Mouse (Mus musculus) embryonic facial prominence, embryonic 11.5 days (tissue): ENCODE results near the gene Carmil1. TPM values are rescaled to one million over a fixed set of nuclear protein-coding genes. Genes with fewer than 3 reads are reported as not detected.
A peak's percentile ranks its signal among the peaks of the same experiment; 100 is the strongest.

Source experiments
- ATAC-seq: fragments of 200-750 bp; cut with Nextera tagmentation; replicated peaks from 2 replicates; pipeline ENCODE4 v1.8.0; 2017; ENCODE audit warnings: low read depth; ENCODE audit not compliant: insufficient number of reproducible peaks, low FRiP score, low TSS enrichment
- DNase-seq: peaks from one replicate; pipeline ENCODE4 v3.0.0-alpha.2; 2015; ENCODE audit warnings: low spot score
- H3K27ac ChIP-seq: fragments of 300-500 bp; sonication (generic); replicated peaks from 2 replicates; pipeline ENCODE4 v1.5.1; 2014; ENCODE audit warnings: mild to moderate bottlenecking, low read depth, low read length, control low read depth
- H3K27me3 ChIP-seq: fragments of 300-500 bp; sonication (generic); 2 replicates; pipeline ENCODE4 v1.6.1; 2014; ENCODE audit warnings: mild to moderate bottlenecking, low read length, moderate library complexity, mixed read lengths; ENCODE audit not compliant: control insufficient read depth, insufficient read depth
- H3K36me3 ChIP-seq: fragments of 300-500 bp; sonication (generic); replicated peaks from 2 replicates; pipeline ENCODE4 v1.6.1; 2014; ENCODE audit warnings: low read depth, mild to moderate bottlenecking, low read length, moderate library complexity, mixed read lengths; ENCODE audit not compliant: control insufficient read depth, insufficient read depth
- H3K4me1 ChIP-seq: fragments of 300-500 bp; sonication (generic); 2 replicates; pipeline ENCODE4 v1.6.1; 2014; ENCODE audit warnings: low read length, mixed read lengths; ENCODE audit not compliant: control insufficient read depth, insufficient read depth
- H3K4me2 ChIP-seq: fragments of 300-500 bp; sonication (generic); 2 replicates; pipeline ENCODE4 v1.6.1; 2014; ENCODE audit warnings: low read depth, mild to moderate bottlenecking, control low read depth, low read length, moderate library complexity
- H3K4me3 ChIP-seq: fragments of 300-500 bp; sonication (generic); 2 replicates; pipeline ENCODE4 v1.5.1; 2014; ENCODE audit warnings: low read depth, low read length, control low read depth
- H3K9ac ChIP-seq: fragments of 300-500 bp; sonication (generic); replicated peaks from 2 replicates; pipeline ENCODE4 v1.6.1; 2014; ENCODE audit warnings: mild to moderate bottlenecking, control low read depth, low read length
- H3K9me3 ChIP-seq: fragments of 300-500 bp; sonication (generic); replicated peaks from 2 replicates; pipeline ENCODE4 v1.6.1; 2016; ENCODE audit warnings: mild to moderate bottlenecking, low read length, inconsistent platforms, mixed read lengths; ENCODE audit not compliant: control insufficient read depth
- WGBS: fragments of 180-500 bp; shearing (Covaris S2); extraction: QIAGEN DNeasy Blood & Tissue Kit; methylation state at CpG from one replicate; pipeline ENCODE4 v1.1.7; 2014; 5-methylcytosine and 5-hydroxymethylcytosine counted together
- polyA plus RNA-seq: library from polyadenylated mRNA; unstranded; fragments of >200 nt; fragmentation: Nextera tagmentation; extraction: Ambion mirVana; gene quantifications from 2 replicates; pipeline ENCODE4 v1.2.1, GENCODE M21; 2014

Carmil1 gene
- polyA plus RNA-seq, 1 experiment from 2014 or later, result 25.0 TPM

GRCm38 (mm10) chr13:24092073-24092472 lies 188.5 kb downstream of the Carmil1 start:
- WGBS, result 93% methylated on average over 5 of the region's 5 CpGs
- Histone ChIP-seq H3K4me3 (no peak overlapping the region), H3K9ac (no peak overlapping the region), H3K4me1 (no peaks in the 10 kb centered on the region), H3K27me3 (no peaks in the 10 kb centered on the region), H3K36me3 (no peaks in the 10 kb centered on the region), H3K27ac (no peak overlapping the region), H3K4me2 (no peak overlapping the region), H3K9me3 (no peaks in the 10 kb centered on the region)
- ATAC-seq (no peak), DNase-seq (no peak)

- 80% methylated on average over 4 of the region's 4 CpGs for WGBS
- Histone ChIP-seq H3K4me1 (no peaks in the 10 kb centered on the region), H3K27ac (no peak overlapping the region), H3K27me3 (no peaks in the 10 kb centered on the region), H3K4me3 (no peak overlapping the region), H3K4me2 (no peak overlapping the region), H3K9ac (no peak overlapping the region), H3K36me3 (no peaks in the 10 kb centered on the region), H3K9me3 (no peaks in the 10 kb centered on the region)
- no peak for ATAC-seq
- no peak for DNase-seq
Measured at GRCm38 (mm10) chr13:24082153-24082552, 198.4 kb downstream of the Carmil1 start.

- no peak for ATAC-seq
- no peak overlapping the region for H3K9ac ChIP-seq
- DNase-seq, result no peak
- H3K4me1 ChIP-seq, result no peaks in the 10 kb centered on the region
- no peak overlapping the region for H3K27ac ChIP-seq
- WGBS, result 87% methylated on average over 7 of the region's 7 CpGs
- no peaks in the 10 kb centered on the region for H3K36me3 ChIP-seq
- no peaks in the 10 kb centered on the region for H3K9me3 ChIP-seq
- H3K4me3 ChIP-seq, result no peak overlapping the region
- H3K4me2 ChIP-seq, result no peak overlapping the region
- no peaks in the 10 kb centered on the region for H3K27me3 ChIP-seq
Measured at GRCm38 (mm10) chr13:24081698-24082097, 198.9 kb downstream of the Carmil1 start.

- no peak overlapping the region for H3K4me3 ChIP-seq
- WGBS, result 95% methylated on average over 10 of the region's 10 CpGs
- no peak for DNase-seq
- no peaks in the 10 kb centered on the region for H3K36me3 ChIP-seq
- no peaks in the 10 kb centered on the region for H3K27me3 ChIP-seq
- no peaks in the 10 kb centered on the region for H3K9me3 ChIP-seq
- H3K9ac ChIP-seq, result no peak overlapping the region
- ATAC-seq, result no peak
- H3K27ac ChIP-seq, result no peak overlapping the region
- no peak overlapping the region for H3K4me2 ChIP-seq
- H3K4me1 ChIP-seq, result no peaks in the 10 kb centered on the region
Measured at GRCm38 (mm10) chr13:24072588-24072987, 208.0 kb downstream of the Carmil1 start.

GRCm38 (mm10) chr13:24067553-24067952 lies 213.0 kb downstream of the Carmil1 start:
- no peaks in the 10 kb centered on the region for H3K9me3 ChIP-seq
- no peak overlapping the region for H3K9ac ChIP-seq
- H3K4me1 ChIP-seq, result no peaks in the 10 kb centered on the region
- 68% methylated on average over 8 of the region's 8 CpGs for WGBS
- no peak overlapping the region for H3K4me3 ChIP-seq
- ATAC-seq, result no peak
- no peaks in the 10 kb centered on the region for H3K27me3 ChIP-seq
- peak; percentile 53 for DNase-seq
- H3K4me2 ChIP-seq, result no peak overlapping the region
- no peak overlapping the region for H3K27ac ChIP-seq
- no peaks in the 10 kb centered on the region for H3K36me3 ChIP-seq

- 81% methylated on average over 1 of the region's 1 CpGs for WGBS
- no peak overlapping the region for H3K9ac ChIP-seq
Measured at GRCm38 (mm10) chr13:24065536-24065935, 215.1 kb downstream of the Carmil1 start.

GRCm38 (mm10) chr13:24062770-24063169 lies 217.8 kb downstream of the Carmil1 start:
- H3K27ac ChIP-seq, result no peak overlapping the region
- no peaks in the 10 kb centered on the region for H3K9me3 ChIP-seq
- no peak overlapping the region for H3K4me3 ChIP-seq
- H3K9ac ChIP-seq, result no peak overlapping the region
- WGBS, result 40% methylated on average over 4 of the region's 4 CpGs
- H3K4me1 ChIP-seq, result no peaks in the 10 kb centered on the region
- ATAC-seq, result no peak
- no peaks in the 10 kb centered on the region for H3K36me3 ChIP-seq
- no peak for DNase-seq
- no peaks in the 10 kb centered on the region for H3K27me3 ChIP-seq
- H3K4me2 ChIP-seq, result no peak overlapping the region

More at GRCm38 (mm10) chr13:24065536-24065935, 215.1 kb downstream of the Carmil1 start:
- H3K27me3 ChIP-seq, result no peaks in the 10 kb centered on the region
- H3K36me3 ChIP-seq, result no peaks in the 10 kb centered on the region
- no peak for ATAC-seq
- H3K4me1 ChIP-seq, result no peaks in the 10 kb centered on the region
- H3K4me3 ChIP-seq, result no peak overlapping the region
- no peaks in the 10 kb centered on the region for H3K9me3 ChIP-seq
- H3K27ac ChIP-seq, result no peak overlapping the region
- no peak overlapping the region for H3K4me2 ChIP-seq
- DNase-seq, result no peak

- H3K9ac ChIP-seq, result no peak overlapping the region
- H3K36me3 ChIP-seq, result no peaks in the 10 kb centered on the region
- no peaks in the 10 kb centered on the region for H3K9me3 ChIP-seq
- H3K27me3 ChIP-seq, result no peaks in the 10 kb centered on the region
- no peaks in the 10 kb centered on the region for H3K4me1 ChIP-seq
- WGBS, result 75% methylated on average over 5 of the region's 5 CpGs
- no peak for ATAC-seq
- H3K27ac ChIP-seq, result no peak overlapping the region
- H3K4me2 ChIP-seq, result no peak overlapping the region
- no peak overlapping the region for H3K4me3 ChIP-seq
- DNase-seq, result no peak
Measured at GRCm38 (mm10) chr13:24055072-24055869, 225.3 kb downstream of the Carmil1 start.
